Mouse (Mus musculus) lung, adult 2 months (tissue): Measurements from ENCODE around the gene Pipox.

Source experiments
- CTCF ChIP-seq: fragments of 200-500 bp; IDR thresholded peaks from 2 replicates; pipeline ENCODE4 v1.5.1; 2011; ENCODE audit warnings: mild to moderate bottlenecking, low read length, control low read depth; ENCODE audit not compliant: insufficient read depth
- POLR2A ChIP-seq: fragments of 200-500 bp; IDR thresholded peaks from 2 replicates; pipeline ENCODE4 v1.6.1; 2011; ENCODE audit warnings: low read depth, mild to moderate bottlenecking, control low read depth, low read length, borderline replicate concordance; ENCODE audit errors: extremely low read depth

DNA sequence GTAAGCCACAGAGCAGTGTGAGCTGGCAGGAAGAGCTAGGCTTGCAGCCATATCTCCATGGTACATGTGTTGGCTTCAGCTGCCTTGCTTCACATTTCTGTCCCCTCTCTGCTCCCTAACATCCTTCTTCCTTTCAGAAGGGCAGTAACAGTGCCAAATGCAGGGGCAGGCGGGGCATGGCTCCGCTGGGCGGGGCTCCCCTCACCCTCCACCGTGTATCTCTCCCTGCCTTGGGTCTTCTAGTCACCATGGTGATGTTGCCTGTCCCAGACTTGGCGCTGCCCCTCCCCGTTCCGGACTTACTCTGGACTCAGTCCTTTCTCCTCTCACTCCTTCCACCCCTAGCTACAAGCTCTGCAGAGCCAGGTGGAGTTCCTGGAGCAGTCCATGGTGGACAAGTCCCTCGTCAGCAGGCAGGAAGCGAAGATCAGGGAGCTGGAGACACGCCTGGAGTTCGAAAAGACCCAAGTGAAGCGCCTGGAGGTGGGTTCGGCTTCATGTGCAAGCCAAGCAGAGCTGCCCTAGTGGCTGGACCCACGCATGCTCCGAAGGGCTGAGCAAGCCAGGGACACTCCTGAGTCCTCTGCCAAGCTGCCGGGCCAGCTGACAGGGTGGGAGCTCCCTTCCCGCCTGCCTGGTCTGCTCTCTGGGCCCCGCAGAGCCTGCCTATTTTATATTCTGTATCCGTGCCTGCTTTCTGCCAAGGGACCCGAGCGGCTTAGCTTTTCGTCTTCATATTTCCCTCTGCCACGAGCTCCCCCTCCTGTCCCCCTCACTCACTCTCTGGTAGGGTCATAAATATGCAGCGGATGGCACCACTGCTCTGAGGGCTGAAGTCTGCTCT lies 43.3 kb downstream of the Pipox start:
- TF ChIP-seq CTCF (no peak), POLR2A (no peak)
